Mouse (Mus musculus): ENCODE data around the gene Nfx1.

Gene Nfx1

GRCm38 (mm10) chr4:41045288-41045687 is 74.6 kb downstream of the Nfx1 start:
- H3K36me3 ChIP-seq (ENCODE audit: insufficient read depth, low read length), result no peaks in the 10 kb centered on the region
- H3K4me3 ChIP-seq (replicated peaks; ENCODE audit: low read length), result no peak overlapping the region
- H3K9me3 ChIP-seq (ENCODE audit: low read length), result no peaks in the 10 kb centered on the region
- TF ChIP-seq POU5F1 (IDR thresholded peaks at IDR 0.05; ENCODE audit: borderline replicate concordance, low read length) (no peak), CTCF (conservative IDR thresholded peaks at IDR 0.05; ENCODE audit: low read length) (no peak), NANOG (IDR thresholded peaks at IDR 0.05; ENCODE audit: borderline replicate concordance, low read length) (no peak)
- peaks cover 15% of the 10 kb centered on the region for H3K4me1 ChIP-seq (replicated peaks; ENCODE audit: low read depth, low read length)
- H3K27me3 ChIP-seq (ENCODE audit: insufficient read depth, low read length), result peaks cover 7% of the 10 kb centered on the region; the same call in 1 of the 2 replicates

- Histone ChIP-seq H3K9me3 (ENCODE audit: low read length) (no peaks in the 10 kb centered on the region), H3K27me3 (ENCODE audit: insufficient read depth, low read length) (peaks cover 7% of the 10 kb centered on the region; the same call in 1 of the 2 replicates), H3K36me3 (ENCODE audit: insufficient read depth, low read length) (no peaks in the 10 kb centered on the region), H3K4me3 (replicated peaks; ENCODE audit: low read length) (no peak overlapping the region), H3K4me1 (replicated peaks; ENCODE audit: low read depth, low read length) (peaks cover 21% of the 10 kb centered on the region)
- TF ChIP-seq NANOG (IDR thresholded peaks at IDR 0.05; ENCODE audit: borderline replicate concordance, low read length), result no peak
- TF ChIP-seq POU5F1 (IDR thresholded peaks at IDR 0.05; ENCODE audit: borderline replicate concordance, low read length), result no peak
- no peak for TF ChIP-seq CTCF (conservative IDR thresholded peaks at IDR 0.05; ENCODE audit: low read length)
Observed at GRCm38 (mm10) chr4:41046254-41046795, 75.6 kb downstream of the Nfx1 start.

DNA sequence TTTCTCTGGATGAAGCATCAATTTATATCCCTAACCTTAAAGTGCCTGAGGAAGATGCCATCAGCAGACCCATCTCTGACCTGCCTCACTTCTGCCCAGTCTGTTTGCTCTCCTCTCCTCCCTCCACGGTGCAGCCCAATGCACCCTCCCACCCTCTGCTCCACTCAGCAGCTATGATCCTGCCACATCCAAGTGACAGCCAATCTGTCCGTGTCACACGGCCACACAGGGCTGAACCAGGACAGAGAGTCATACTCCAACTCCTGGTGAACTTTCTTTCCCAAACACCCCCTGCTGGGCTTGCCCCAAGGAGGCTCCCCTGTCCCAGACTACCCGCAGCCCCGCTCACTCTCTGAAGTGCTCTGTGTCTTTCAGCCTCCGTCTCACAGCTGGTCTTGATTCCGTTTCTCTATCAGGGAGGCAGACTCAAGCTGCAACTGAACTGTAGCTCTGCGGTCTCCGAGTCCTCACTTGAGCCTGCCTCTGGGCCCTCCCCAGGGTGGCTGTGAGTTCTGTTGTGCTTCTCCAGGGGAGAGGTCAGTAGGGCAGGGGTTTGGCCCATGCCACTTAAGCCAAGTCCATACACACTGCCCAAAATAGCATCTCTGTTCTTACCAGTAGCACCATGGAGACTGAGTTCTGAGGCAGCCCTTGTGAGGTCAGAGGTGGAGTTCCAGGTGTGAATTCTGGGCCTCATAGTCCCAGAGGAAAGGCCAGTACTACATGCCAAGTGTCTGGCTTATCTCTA is 77.0 kb downstream of the Nfx1 start, which contains the start of gene Aqp7:
TSS of gene Aqp7 (minus strand) at position 616 of the 748 bp plus-strand sequence.
- H3K9me3 ChIP-seq (ENCODE audit: low read length), result no peaks in the 10 kb centered on the region
- no peaks in the 10 kb centered on the region for H3K36me3 ChIP-seq (ENCODE audit: insufficient read depth, low read length)
- no peak for TF ChIP-seq CTCF (conservative IDR thresholded peaks at IDR 0.05; ENCODE audit: low read length)
- peaks cover 7% of the 10 kb centered on the region; the same call in 1 of the 2 replicates for H3K27me3 ChIP-seq (ENCODE audit: insufficient read depth, low read length)
- no peak within 1 kb of the TSS for H3K4me3 ChIP-seq (replicated peaks; ENCODE audit: low read length)
- peaks cover 31% of the 10 kb centered on the region for H3K4me1 ChIP-seq (replicated peaks; ENCODE audit: low read depth, low read length)

- no peak for TF ChIP-seq CTCF (conservative IDR thresholded peaks at IDR 0.05; ENCODE audit: low read length)
- TF ChIP-seq NANOG (IDR thresholded peaks at IDR 0.05; ENCODE audit: borderline replicate concordance, low read length), result no peak
- no peak for TF ChIP-seq POU5F1 (IDR thresholded peaks at IDR 0.05; ENCODE audit: borderline replicate concordance, low read length)
- no peak overlapping the region for H3K4me3 ChIP-seq (replicated peaks; ENCODE audit: low read length)
- H3K36me3 ChIP-seq (ENCODE audit: insufficient read depth, low read length), result no peaks in the 10 kb centered on the region
- H3K27me3 ChIP-seq (ENCODE audit: insufficient read depth, low read length), result peaks cover 7% of the 10 kb centered on the region; the same call in 1 of the 2 replicates
- peaks cover 38% of the 10 kb centered on the region for H3K4me1 ChIP-seq (replicated peaks; ENCODE audit: low read depth, low read length)
- no peaks in the 10 kb centered on the region for H3K9me3 ChIP-seq (ENCODE audit: low read length)
Observed at GRCm38 (mm10) chr4:41048926-41049325, 78.2 kb downstream of the Nfx1 start.

- H3K4me3 ChIP-seq (replicated peaks; ENCODE audit: low read length), result peak overlapping the region; percentile 50
- no peaks in the 10 kb centered on the region for H3K9me3 ChIP-seq (ENCODE audit: low read length)
- peak; percentile 78 for TF ChIP-seq CTCF (conservative IDR thresholded peaks at IDR 0.05; ENCODE audit: low read length)
- no peak for TF ChIP-seq POU5F1 (IDR thresholded peaks at IDR 0.05; ENCODE audit: borderline replicate concordance, low read length)
- H3K4me1 ChIP-seq (replicated peaks; ENCODE audit: low read depth, low read length), result peaks cover 58% of the 10 kb centered on the region
- H3K27me3 ChIP-seq (ENCODE audit: insufficient read depth, low read length), result no peaks in the 10 kb centered on the region
- no peaks in the 10 kb centered on the region for H3K36me3 ChIP-seq (ENCODE audit: insufficient read depth, low read length)
Observed at GRCm38 (mm10) chr4:41050726-41051675, 80.3 kb downstream of the Nfx1 start.

DNA sequence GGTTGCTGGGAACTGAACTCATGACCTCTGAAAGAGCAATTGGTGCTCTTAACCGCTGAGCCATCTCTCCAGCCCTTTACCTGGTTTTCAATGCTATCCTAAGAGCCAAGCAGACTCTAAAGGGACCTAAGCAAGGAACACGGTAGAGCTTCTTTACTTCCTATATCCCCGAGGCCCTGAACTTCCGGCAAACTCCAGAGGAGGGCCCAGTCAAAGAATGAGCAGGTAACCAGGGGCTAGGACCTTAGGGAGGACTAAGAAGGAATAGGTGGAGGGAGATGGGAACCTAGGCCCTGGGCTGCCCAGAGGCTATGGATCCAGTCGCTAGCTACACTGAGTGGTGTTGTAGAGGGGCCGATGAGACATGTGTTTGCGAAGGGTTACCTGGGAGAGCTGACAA is 81.1 kb downstream of the Nfx1 start:
- peak; percentile 29 for TF ChIP-seq CTCF (conservative IDR thresholded peaks at IDR 0.05; ENCODE audit: low read length)
- no peak for TF ChIP-seq NANOG (IDR thresholded peaks at IDR 0.05; ENCODE audit: borderline replicate concordance, low read length)

DNA sequence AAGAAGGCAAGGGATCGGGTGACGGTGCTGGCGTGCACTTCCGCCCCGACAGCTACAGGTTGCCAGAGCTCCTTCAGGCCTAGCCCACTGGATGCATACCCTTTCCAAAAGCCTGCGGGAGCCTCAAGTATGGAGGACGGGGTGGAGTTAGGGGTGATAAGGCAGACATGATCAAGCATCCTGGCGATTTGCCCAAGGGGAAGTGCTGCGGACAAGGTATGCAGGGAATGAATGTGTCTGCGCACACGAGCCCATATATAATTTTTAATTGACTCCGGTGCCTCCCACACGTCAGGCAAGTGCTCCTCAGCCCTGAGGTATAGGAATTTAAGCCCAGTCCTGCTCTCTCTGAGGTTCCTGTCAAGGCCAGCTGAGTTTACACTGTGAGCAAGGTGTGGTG is 84.4 kb downstream of the Nfx1 start:
- TF ChIP-seq CTCF (conservative IDR thresholded peaks at IDR 0.05; ENCODE audit: low read length), result no peak
- Histone ChIP-seq H3K9me3 (ENCODE audit: low read length) (no peaks in the 10 kb centered on the region), H3K27me3 (ENCODE audit: insufficient read depth, low read length) (no peaks in the 10 kb centered on the region), H3K4me3 (replicated peaks; ENCODE audit: low read length) (peak overlapping the region; percentile 63), H3K36me3 (ENCODE audit: insufficient read depth, low read length) (no peaks in the 10 kb centered on the region), H3K4me1 (replicated peaks; ENCODE audit: low read depth, low read length) (peaks cover 67% of the 10 kb centered on the region)

More for the DNA sequence above, 81.1 kb downstream of the Nfx1 start:
- Histone ChIP-seq H3K9me3 (ENCODE audit: low read length) (no peaks in the 10 kb centered on the region), H3K36me3 (ENCODE audit: insufficient read depth, low read length) (no peaks in the 10 kb centered on the region), H3K4me3 (replicated peaks; ENCODE audit: low read length) (peak overlapping the region; percentile 57), H3K27me3 (ENCODE audit: insufficient read depth, low read length) (no peaks in the 10 kb centered on the region), H3K4me1 (replicated peaks; ENCODE audit: low read depth, low read length) (peaks cover 64% of the 10 kb centered on the region)

DNA sequence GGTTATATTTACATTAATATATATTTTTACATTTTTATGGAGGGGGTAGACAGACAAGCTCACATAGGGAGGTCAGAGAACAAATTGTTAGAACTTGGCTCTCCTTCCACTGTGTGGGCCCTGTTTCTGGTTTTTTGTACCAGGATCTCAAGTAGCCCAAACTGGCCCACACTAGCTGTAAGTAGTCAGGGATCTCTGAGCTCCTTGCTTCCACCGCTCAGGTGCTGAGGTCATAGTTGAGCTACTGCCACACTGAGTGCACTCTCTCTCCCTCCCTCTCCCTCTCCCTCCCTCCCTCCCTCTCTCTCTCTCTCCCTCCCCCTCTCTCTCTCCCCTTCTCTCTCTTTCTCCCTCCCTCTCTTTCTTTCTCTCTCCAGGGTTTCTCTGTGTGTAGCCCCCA is 85.5 kb downstream of the Nfx1 start:
- Histone ChIP-seq H3K27me3 (ENCODE audit: insufficient read depth, low read length) (no peaks in the 10 kb centered on the region), H3K9me3 (ENCODE audit: low read length) (no peaks in the 10 kb centered on the region), H3K4me1 (replicated peaks; ENCODE audit: low read depth, low read length) (peaks cover 61% of the 10 kb centered on the region), H3K36me3 (ENCODE audit: insufficient read depth, low read length) (no peaks in the 10 kb centered on the region), H3K4me3 (replicated peaks; ENCODE audit: low read length) (no peak overlapping the region)
- TF ChIP-seq CTCF (conservative IDR thresholded peaks at IDR 0.05; ENCODE audit: low read length) (no peak), NANOG (IDR thresholded peaks at IDR 0.05; ENCODE audit: borderline replicate concordance, low read length) (no peak), POU5F1 (IDR thresholded peaks at IDR 0.05; ENCODE audit: borderline replicate concordance, low read length) (no peak)
